Mouse (Mus musculus) limb, embryonic 11.5 days (tissue): ENCODE measurements around the gene Vmn2r53. TPM values are rescaled to one million over a fixed set of nuclear protein-coding genes. Genes with fewer than 3 reads are reported as not detected.
"Not testable (repeated sequence)": the region's sequence is repeated elsewhere in the genome, so short reads cannot be mapped to it uniquely, and the experiment has no call there.

Experiments used
- ATAC-seq: fragments of 200-750 bp; cut with Nextera tagmentation; 2 replicates; pipeline ENCODE4 v1.8.0; 2017; ENCODE audit warnings: low read depth; ENCODE audit not compliant: insufficient number of reproducible peaks, low FRiP score, low TSS enrichment
- DNase-seq: peaks from one replicate; pipeline ENCODE4 v3.0.0-alpha.2; 2015; ENCODE audit warnings: low spot score
- H3K27ac ChIP-seq: fragments of 300-500 bp; sonication (generic); replicated peaks from 2 replicates; pipeline ENCODE4 v1.5.1; 2014; ENCODE audit warnings: low read depth, mild to moderate bottlenecking, low read length
- H3K27me3 ChIP-seq: fragments of 300-500 bp; sonication (generic); 2 replicates; pipeline ENCODE4 v1.6.1; 2014; ENCODE audit warnings: mild to moderate bottlenecking, low read length, mixed read lengths; ENCODE audit not compliant: control insufficient read depth, insufficient read depth
- H3K36me3 ChIP-seq: fragments of 300-500 bp; sonication (generic); 2 replicates; pipeline ENCODE4 v1.6.1; 2014; ENCODE audit warnings: mild to moderate bottlenecking, low read length, moderate library complexity, mixed read lengths; ENCODE audit not compliant: control insufficient read depth, insufficient read depth
- H3K4me1 ChIP-seq: fragments of 300-500 bp; sonication (generic); 2 replicates; pipeline ENCODE4 v1.6.1; 2014; ENCODE audit warnings: low read length, mixed read lengths; ENCODE audit not compliant: control insufficient read depth, insufficient read depth
- H3K4me2 ChIP-seq: fragments of 300-500 bp; sonication (generic); 2 replicates; pipeline ENCODE4 v1.6.1; 2014; ENCODE audit warnings: low read depth, mild to moderate bottlenecking, moderate library complexity; ENCODE audit not compliant: severe bottlenecking
- H3K4me3 ChIP-seq: fragments of 300-500 bp; sonication (generic); 2 replicates; pipeline ENCODE4 v1.5.1; 2014; ENCODE audit warnings: low read depth, low read length
- H3K9ac ChIP-seq: fragments of 300-500 bp; sonication (generic); 2 replicates; pipeline ENCODE4 v1.6.1; 2014; ENCODE audit warnings: mild to moderate bottlenecking, low read length
- H3K9me3 ChIP-seq: fragments of 300-500 bp; sonication (generic); 2 replicates; pipeline ENCODE4 v1.6.1; 2016; ENCODE audit warnings: low read length; ENCODE audit not compliant: control insufficient read depth
- WGBS: fragments of 180-500 bp; shearing (Covaris S2); extraction: QIAGEN DNeasy Blood & Tissue Kit; methylation state at CpG from one replicate; pipeline ENCODE4 v1.1.7; 2014; 5-methylcytosine and 5-hydroxymethylcytosine counted together
- polyA plus RNA-seq: library from polyadenylated mRNA; unstranded; fragments of >200 nt; fragmentation: Nextera tagmentation; extraction: Ambion mirVana; gene quantifications from 2 replicates; pipeline ENCODE4 v1.2.1, GENCODE M21; 2014

The Vmn2r53 gene
- under 0.01 and 0.01 TPM in 2 replicates for polyA plus RNA-seq

GRCm38 (mm10) chr7:12608688-12609087, at the start of gene Vmn2r53:
TSS of gene Vmn2r53 (minus strand) at chr7:12608788.
- Histone ChIP-seq H3K4me2 (no peak within 1 kb of the TSS), H3K4me1 (no peaks in the 10 kb centered on the region), H3K9ac (no peak within 1 kb of the TSS), H3K27me3 (no peaks in the 10 kb centered on the region), H3K36me3 (no peaks in the 10 kb centered on the region), H3K9me3 (peaks cover 7% of the 10 kb centered on the region; the same call in 1 of the 2 replicates), H3K27ac (no peak within 1 kb of the TSS), H3K4me3 (no peak within 1 kb of the TSS)
- ATAC-seq (no peak), DNase-seq (no peak)

GRCm38 (mm10) chr7:12640219-12640618, 31.6 kb upstream of the Vmn2r53 start, which contains the start of gene Vmn2r54:
TSS of gene Vmn2r54 (minus strand) at chr7:12640319.
- not testable (repeated sequence) for H3K4me3 ChIP-seq, H3K27me3 ChIP-seq, H3K36me3 ChIP-seq, H3K9me3 ChIP-seq, H3K4me2 ChIP-seq, ATAC-seq, H3K27ac ChIP-seq, H3K4me1 ChIP-seq, H3K9ac ChIP-seq, DNase-seq
- WGBS: 81% methylated on average over 3 of the region's 4 CpGs

Other genes starting within 250 kb of the Vmn2r53 start
- not detected in 2 replicates for gene Vmn1r84, start 239.5 kb downstream of the Vmn2r53 start, polyA plus RNA-seq
- gene Zfp551, start 186.0 kb downstream of the Vmn2r53 start, polyA plus RNA-seq: 4.6 and 5.3 TPM in 2 replicates
- 39.6 and 39.8 TPM in 2 replicates for gene Zfp606, start 130.5 kb downstream of the Vmn2r53 start, polyA plus RNA-seq
- not detected in 2 replicates for gene 2900092C05Rik, start 96.3 kb downstream of the Vmn2r53 start, polyA plus RNA-seq
- gene Vmn2r54, start 31.5 kb upstream of the Vmn2r53 start, polyA plus RNA-seq: not detected in 2 replicates
- gene Vmn2r55, start 76.2 kb upstream of the Vmn2r53 start, polyA plus RNA-seq: not detected in 2 replicates
- not detected in 2 replicates for gene Vmn2r56, start 126.2 kb upstream of the Vmn2r53 start, polyA plus RNA-seq
- gene Zscan18, start 194.8 kb upstream of the Vmn2r53 start, polyA plus RNA-seq: 11.6 and 17.7 TPM in 2 replicates
- 18.5 and 21.1 TPM in 2 replicates for gene Zfp329, start 210.1 kb upstream of the Vmn2r53 start, polyA plus RNA-seq
- 38.3 and 38.4 TPM in 2 replicates for gene Zfp110, start 226.0 kb upstream of the Vmn2r53 start, polyA plus RNA-seq